Mouse (Mus musculus) bone marrow macrophage, adult 2 months (primary cell): ENCODE results near the gene Slc26a11.

ENCODE experiments used
- CTCF ChIP-seq: IDR thresholded peaks from 2 replicates; pipeline ENCODE4 v1.5.1; 2012; ENCODE audit warnings: low read depth, mild to moderate bottlenecking, low read length, moderate library complexity
- POLR2A ChIP-seq: IDR thresholded peaks from 2 replicates; pipeline ENCODE4 v1.6.1; 2012; ENCODE audit warnings: mild to moderate bottlenecking, low read depth, low read length, borderline replicate concordance

GRCm38 (mm10) chr11:119378551-119378950, 23.2 kb downstream of the Slc26a11 start:
- TF ChIP-seq POLR2A (no peak), CTCF (no peak)
